Mouse (Mus musculus) heart, adult 2 months (tissue): ENCODE data around the gene Acap3.

ENCODE experiments used
- CTCF ChIP-seq: fragments of 200-600 bp; IDR thresholded peaks from 2 replicates; pipeline ENCODE4 v1.8.1; 2022; ENCODE audit warnings: antibody characterized with exemption, mild to moderate bottlenecking, moderate library complexity
- EP300 ChIP-seq: fragments of 200-500 bp; IDR thresholded peaks from 2 replicates; pipeline ENCODE4 v1.6.1; 2011; ENCODE audit warnings: low read depth, low read length, control low read depth; ENCODE audit not compliant: insufficient read depth
- POLR2A ChIP-seq: fragments of 200-500 bp; IDR thresholded peaks from 2 replicates; pipeline ENCODE4 v1.6.1; 2011; ENCODE audit warnings: mild to moderate bottlenecking, low read depth, low read length, control low read depth; ENCODE audit not compliant: insufficient read depth

DNA sequence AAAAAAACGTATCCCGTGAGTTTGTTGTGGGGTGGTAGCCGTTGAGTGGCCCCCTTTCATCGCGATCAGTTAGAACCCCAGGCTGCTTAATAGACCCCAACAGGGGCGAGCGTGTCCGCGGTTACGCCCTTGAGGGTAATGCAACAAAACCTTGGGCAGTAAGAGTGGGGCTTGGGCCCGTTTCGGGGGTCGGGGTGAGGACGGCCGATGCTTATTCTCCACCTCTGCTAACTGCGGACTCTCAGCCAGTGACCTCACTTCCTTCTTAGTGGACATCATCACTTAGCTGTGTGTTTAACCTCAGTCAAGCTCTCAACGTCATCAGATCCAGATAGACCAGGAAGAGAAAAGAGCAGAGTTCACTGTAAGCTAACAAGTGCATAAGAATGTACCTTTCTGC, 52.6 kb downstream of the Acap3 start:
- no peak for TF ChIP-seq POLR2A
- TF ChIP-seq CTCF = no peak
- no peak for TF ChIP-seq EP300
